Mouse (Mus musculus) thymus, adult 2 months (tissue): ENCODE measurements at regions not wholly inside any gene's neighbourhood (a gene's known extent, or its start where the extent isn't known, plus 50 kb on each side); places are given as distances from the start of the nearest gene placed in this dataset.

Source experiments
- CTCF ChIP-seq: fragments of 200-500 bp; IDR thresholded peaks from 2 replicates; pipeline ENCODE4 v1.5.1; 2012; ENCODE audit warnings: mild to moderate bottlenecking, control low read depth, low read length, moderate library complexity, borderline replicate concordance; ENCODE audit not compliant: control insufficient read depth, poor library complexity, insufficient read depth; ENCODE audit errors: extremely low read depth
- POLR2A ChIP-seq: fragments of 200-500 bp; IDR thresholded peaks from 2 replicates; pipeline ENCODE4 v1.6.1; 2012; ENCODE audit warnings: mild to moderate bottlenecking, low read length, control low read depth, moderate library complexity; ENCODE audit not compliant: control insufficient read depth, poor library complexity, insufficient read depth; ENCODE audit errors: extremely low read depth

- TF ChIP-seq POLR2A (no peak), CTCF (no peak)
Observed at GRCm38 (mm10) chr17:67499783-67500641, 132.5 kb downstream of the Lrrc30 start.
